Mouse (Mus musculus): Measurements from ENCODE around the gene Kcnn4. TPM values are rescaled to one million over a fixed set of nuclear protein-coding genes. Genes with fewer than 3 reads are reported as not detected.

Gene Kcnn4
- polyA plus RNA-seq, 1 experiment: 0.59 TPM

- 12% methylated on average over 5 of the region's 5 CpGs for WGBS
- DNase-seq: peak; percentile 52 to 61
- TF ChIP-seq POLR2A (IDR thresholded peaks at IDR 0.05; ENCODE audit: borderline replicate concordance, insufficient read depth, low read length) (no peak), CTCF (IDR thresholded peaks at IDR 0.05; ENCODE audit: borderline replicate concordance, insufficient read depth, low read depth, low read length) (peak; percentile 42; the same call in 1 of the 2 replicates)
- no peak overlapping the region for H3K4me3 ChIP-seq (replicated peaks; ENCODE audit: insufficient read depth, low read depth, low read length)
- H3K27ac ChIP-seq (ENCODE audit: insufficient read depth, low read length): no peak overlapping the region
- H3K27me3 ChIP-seq (ENCODE audit: control insufficient read depth, insufficient read depth, low read length): no peaks in the 10 kb centered on the region
- H3K4me1 ChIP-seq (ENCODE audit: control insufficient read depth, insufficient read depth, low read length): no peaks in the 10 kb centered on the region
Measured at GRCm38 (mm10) chr7:24335699-24336309, 34.3 kb upstream of the Kcnn4 start.

DNA sequence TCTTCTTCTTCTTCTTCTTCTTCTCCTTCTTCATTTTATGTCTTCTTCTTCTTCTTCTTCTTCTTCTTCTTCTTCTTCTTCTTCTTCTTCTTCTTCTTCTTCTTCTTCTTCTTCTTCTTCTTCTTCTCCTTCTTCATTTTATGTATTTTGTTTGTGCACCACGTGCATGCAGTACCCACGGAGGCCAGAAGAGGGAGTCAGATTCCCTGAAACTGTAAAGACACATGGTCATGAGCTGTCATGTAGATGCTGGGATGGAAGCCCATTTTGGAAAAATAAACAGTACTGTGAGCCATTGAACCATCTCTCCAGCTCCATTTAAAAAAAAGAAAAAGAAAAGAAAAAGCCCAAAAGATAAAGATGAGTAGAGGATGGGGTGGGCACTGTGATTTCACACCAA lies 31.8 kb upstream of the Kcnn4 start:
- Histone ChIP-seq H3K27ac (ENCODE audit: insufficient read depth, low read length) (no peak overlapping the region), H3K27me3 (ENCODE audit: control insufficient read depth, insufficient read depth, low read length) (no peaks in the 10 kb centered on the region), H3K4me1 (ENCODE audit: control insufficient read depth, insufficient read depth, low read length) (no peaks in the 10 kb centered on the region), H3K4me3 (replicated peaks; ENCODE audit: insufficient read depth, low read depth, low read length) (no peak overlapping the region)
- TF ChIP-seq POLR2A (IDR thresholded peaks at IDR 0.05; ENCODE audit: borderline replicate concordance, insufficient read depth, low read length) (no peak), CTCF (IDR thresholded peaks at IDR 0.05; ENCODE audit: borderline replicate concordance, insufficient read depth, low read depth, low read length) (no peak)
- DNase-seq: no peak
- WGBS: 47% methylated on average over 2 of the region's 2 CpGs

GRCm38 (mm10) chr7:24343701-24344272 lies 26.3 kb upstream of the Kcnn4 start:
- Histone ChIP-seq H3K27me3 (ENCODE audit: control insufficient read depth, insufficient read depth, low read length) (no peaks in the 10 kb centered on the region), H3K4me3 (replicated peaks; ENCODE audit: insufficient read depth, low read depth, low read length) (no peak overlapping the region), H3K27ac (ENCODE audit: insufficient read depth, low read length) (no peak overlapping the region), H3K4me1 (ENCODE audit: control insufficient read depth, insufficient read depth, low read length) (no peaks in the 10 kb centered on the region)
- WGBS: 38% methylated on average over 7 of the region's 7 CpGs
- TF ChIP-seq CTCF (IDR thresholded peaks at IDR 0.05; ENCODE audit: borderline replicate concordance, insufficient read depth, low read depth, low read length) (no peak), POLR2A (IDR thresholded peaks at IDR 0.05; ENCODE audit: borderline replicate concordance, insufficient read depth, low read length) (no peak)
- DNase-seq: no peak

- no peak for DNase-seq
- WGBS: 63% methylated on average over 5 of the region's 5 CpGs
- TF ChIP-seq CTCF (IDR thresholded peaks at IDR 0.05; ENCODE audit: borderline replicate concordance, insufficient read depth, low read depth, low read length) (no peak), POLR2A (IDR thresholded peaks at IDR 0.05; ENCODE audit: borderline replicate concordance, insufficient read depth, low read length) (no peak)
Measured at GRCm38 (mm10) chr7:24346444-24346843, 23.6 kb upstream of the Kcnn4 start.

DNA sequence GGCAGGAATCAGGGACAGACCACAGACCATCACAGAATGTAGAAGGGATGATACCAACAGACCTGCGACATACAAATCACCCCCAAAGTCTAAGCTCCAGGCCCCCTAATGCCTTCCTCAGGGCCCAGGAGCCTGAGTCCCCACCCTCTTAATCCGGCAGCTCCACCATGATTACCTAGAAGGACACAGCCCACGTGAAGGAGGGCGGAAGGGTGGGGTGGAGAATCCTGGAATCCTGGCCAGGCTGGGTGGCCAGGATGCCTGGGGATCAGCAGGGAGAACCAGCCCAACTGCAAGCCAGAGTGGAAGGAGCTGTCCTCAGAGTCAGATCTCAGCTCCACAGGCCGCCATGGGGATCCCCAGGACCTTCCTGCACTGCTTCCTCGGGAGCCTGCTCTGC lies 21.2 kb upstream of the Kcnn4 start, which contains the start of gene Lypd5:
Gene Lypd5 (plus strand): TSS at position 301 of the 400 bp plus-strand sequence.
- no peak within 1 kb of the TSS for H3K27ac ChIP-seq (ENCODE audit: insufficient read depth, low read length)
- H3K4me1 ChIP-seq (ENCODE audit: control insufficient read depth, insufficient read depth, low read length): no peaks in the 10 kb centered on the region
- 39% methylated on average over 6 of the region's 6 CpGs for WGBS
- H3K4me3 ChIP-seq (replicated peaks; ENCODE audit: insufficient read depth, low read depth, low read length): no peak within 1 kb of the TSS
- no peak for DNase-seq
- H3K27me3 ChIP-seq (ENCODE audit: control insufficient read depth, insufficient read depth, low read length): no peaks in the 10 kb centered on the region
- TF ChIP-seq CTCF (IDR thresholded peaks at IDR 0.05; ENCODE audit: borderline replicate concordance, insufficient read depth, low read depth, low read length) (no peak), POLR2A (IDR thresholded peaks at IDR 0.05; ENCODE audit: borderline replicate concordance, insufficient read depth, low read length) (no peak)

More at GRCm38 (mm10) chr7:24346444-24346843, 23.6 kb upstream of the Kcnn4 start:
- no peaks in the 10 kb centered on the region for H3K4me1 ChIP-seq (ENCODE audit: control insufficient read depth, insufficient read depth, low read length)
- no peaks in the 10 kb centered on the region for H3K27me3 ChIP-seq (ENCODE audit: control insufficient read depth, insufficient read depth, low read length)
- no peak overlapping the region for H3K27ac ChIP-seq (ENCODE audit: insufficient read depth, low read length)
- no peak overlapping the region for H3K4me3 ChIP-seq (replicated peaks; ENCODE audit: insufficient read depth, low read depth, low read length)

- WGBS: 81% methylated on average over 6 of the region's 6 CpGs
- Histone ChIP-seq H3K27me3 (ENCODE audit: control insufficient read depth, insufficient read depth, low read length) (no peaks in the 10 kb centered on the region), H3K4me1 (ENCODE audit: control insufficient read depth, insufficient read depth, low read length) (no peaks in the 10 kb centered on the region), H3K27ac (ENCODE audit: insufficient read depth, low read length) (no peak overlapping the region), H3K4me3 (replicated peaks; ENCODE audit: insufficient read depth, low read depth, low read length) (no peak overlapping the region)
- no peak for DNase-seq
- TF ChIP-seq CTCF (IDR thresholded peaks at IDR 0.05; ENCODE audit: borderline replicate concordance, insufficient read depth, low read depth, low read length): no peak
- TF ChIP-seq POLR2A (IDR thresholded peaks at IDR 0.05; ENCODE audit: borderline replicate concordance, insufficient read depth, low read length): no peak
Measured at GRCm38 (mm10) chr7:24355646-24356045, 14.4 kb upstream of the Kcnn4 start.

DNA sequence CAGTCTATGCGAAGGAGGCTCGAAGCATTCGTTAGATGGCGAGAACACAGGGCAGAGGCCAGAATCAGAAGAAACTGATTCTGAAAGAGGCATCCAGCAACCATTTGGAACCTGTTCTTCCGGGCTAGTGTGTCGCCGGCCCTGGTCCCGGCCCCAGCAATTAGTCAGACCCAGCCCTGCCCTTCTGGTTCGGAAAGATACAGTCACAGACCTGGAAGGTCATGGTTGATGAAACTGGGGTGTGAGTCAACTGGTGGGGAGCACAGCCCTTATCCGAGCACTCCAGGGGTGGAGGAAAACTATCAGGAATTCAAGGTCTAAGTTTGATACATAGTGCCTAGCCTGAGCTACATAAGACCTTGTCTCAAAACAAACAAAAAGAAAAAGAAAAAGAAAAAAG lies 14.0 kb upstream of the Kcnn4 start:
- 81% methylated on average over 10 of the region's 10 CpGs for WGBS
- H3K4me1 ChIP-seq (ENCODE audit: control insufficient read depth, insufficient read depth, low read length): no peaks in the 10 kb centered on the region
- no peak for DNase-seq
- H3K27me3 ChIP-seq (ENCODE audit: control insufficient read depth, insufficient read depth, low read length): no peaks in the 10 kb centered on the region
- TF ChIP-seq POLR2A (IDR thresholded peaks at IDR 0.05; ENCODE audit: borderline replicate concordance, insufficient read depth, low read length): no peak
- no peak for TF ChIP-seq CTCF (IDR thresholded peaks at IDR 0.05; ENCODE audit: borderline replicate concordance, insufficient read depth, low read depth, low read length)
- H3K27ac ChIP-seq (ENCODE audit: insufficient read depth, low read length): no peak overlapping the region
- no peak overlapping the region for H3K4me3 ChIP-seq (replicated peaks; ENCODE audit: insufficient read depth, low read depth, low read length)

DNA sequence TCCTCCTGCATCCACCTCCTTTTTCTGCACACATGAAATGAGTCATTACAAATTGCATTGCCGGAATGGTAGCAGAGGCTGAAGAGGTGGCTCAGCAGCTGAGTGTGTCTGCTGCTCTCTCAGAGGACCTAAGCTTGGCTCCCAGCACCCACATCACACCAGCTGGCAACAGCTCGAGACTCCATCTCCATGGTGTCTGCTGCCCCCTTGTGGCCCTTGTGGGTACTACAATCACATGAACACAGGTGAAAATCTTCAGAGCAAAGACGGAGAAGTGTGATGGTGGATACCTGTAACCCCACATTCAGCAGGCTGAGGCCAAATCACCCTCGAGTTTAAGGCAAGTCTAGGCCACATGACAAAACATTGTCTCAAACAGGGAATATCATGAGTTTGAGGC lies 12.2 kb upstream of the Kcnn4 start:
- Histone ChIP-seq H3K4me1 (ENCODE audit: control insufficient read depth, insufficient read depth, low read length) (no peaks in the 10 kb centered on the region), H3K27me3 (ENCODE audit: control insufficient read depth, insufficient read depth, low read length) (no peaks in the 10 kb centered on the region), H3K4me3 (replicated peaks; ENCODE audit: insufficient read depth, low read depth, low read length) (no peak overlapping the region), H3K27ac (ENCODE audit: insufficient read depth, low read length) (no peak overlapping the region)
- no peak for TF ChIP-seq CTCF (IDR thresholded peaks at IDR 0.05; ENCODE audit: borderline replicate concordance, insufficient read depth, low read depth, low read length)
- no peak for TF ChIP-seq POLR2A (IDR thresholded peaks at IDR 0.05; ENCODE audit: borderline replicate concordance, insufficient read depth, low read length)
- DNase-seq: no peak
- 49% methylated on average over 4 of the region's 4 CpGs for WGBS

Data from cerebellum, adult 2 months (tissue).